Mouse (Mus musculus): ENCODE measurements around the gene Asb16.

Asb16 gene

DNA sequence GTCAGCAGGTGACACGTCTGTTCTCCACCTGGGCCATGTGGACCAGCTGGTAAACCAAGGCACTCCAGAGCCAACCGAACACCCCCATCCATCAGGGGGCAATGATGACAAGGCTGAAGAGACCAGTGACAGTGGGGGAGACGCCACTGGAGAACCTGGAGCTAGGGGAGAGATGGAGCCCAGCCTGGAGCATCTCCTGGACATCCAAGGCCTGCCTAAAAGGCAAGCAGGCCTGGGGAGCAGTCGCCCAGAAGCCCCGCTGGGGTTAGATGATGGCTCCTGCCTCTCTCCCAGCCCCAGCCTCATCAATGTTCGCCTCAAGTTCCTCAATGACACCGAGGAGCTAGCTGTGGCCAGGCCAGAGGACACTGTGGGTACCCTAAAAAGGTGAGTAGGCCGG lies 18.9 kb downstream of the Asb16 start:
- no peak for DNase-seq (ENCODE audit: low spot score)

DNA sequence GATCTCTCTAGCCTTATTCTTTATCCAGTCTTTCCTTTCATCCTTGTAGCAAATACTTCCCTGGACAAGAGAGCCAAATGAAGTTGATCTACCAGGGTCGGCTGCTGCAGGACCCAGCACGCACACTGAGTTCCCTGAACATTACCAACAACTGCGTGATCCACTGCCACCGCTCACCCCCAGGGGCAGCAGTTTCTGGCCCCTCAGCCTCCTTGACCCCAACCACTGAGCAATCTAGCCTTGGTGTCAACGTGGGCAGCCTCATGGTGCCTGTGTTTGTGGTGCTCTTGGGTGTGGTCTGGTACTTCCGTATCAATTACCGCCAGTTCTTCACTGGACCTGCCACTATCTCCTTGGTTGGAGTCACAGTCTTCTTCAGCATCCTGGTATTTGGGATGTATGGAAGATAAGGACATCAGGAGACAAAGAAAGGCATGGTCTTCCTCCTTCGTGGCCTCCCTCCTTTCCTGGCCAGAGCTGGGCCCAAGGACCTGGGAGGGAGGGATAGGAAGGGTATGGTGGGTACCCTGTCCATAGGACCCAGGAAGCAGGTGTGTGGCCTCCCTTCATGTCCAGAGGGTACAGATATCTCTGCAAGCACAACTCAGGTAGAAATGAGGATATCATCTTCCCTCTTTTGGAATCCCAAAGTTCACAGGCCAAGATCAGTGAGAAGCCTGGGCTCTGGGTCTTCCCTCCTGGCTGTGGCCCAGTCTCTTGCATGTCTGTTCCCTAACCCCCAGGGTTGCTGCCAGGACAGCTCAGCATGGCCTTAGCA lies 19.7 kb downstream of the Asb16 start:
- DNase-seq (ENCODE audit: low spot score) = no peak

DNA sequence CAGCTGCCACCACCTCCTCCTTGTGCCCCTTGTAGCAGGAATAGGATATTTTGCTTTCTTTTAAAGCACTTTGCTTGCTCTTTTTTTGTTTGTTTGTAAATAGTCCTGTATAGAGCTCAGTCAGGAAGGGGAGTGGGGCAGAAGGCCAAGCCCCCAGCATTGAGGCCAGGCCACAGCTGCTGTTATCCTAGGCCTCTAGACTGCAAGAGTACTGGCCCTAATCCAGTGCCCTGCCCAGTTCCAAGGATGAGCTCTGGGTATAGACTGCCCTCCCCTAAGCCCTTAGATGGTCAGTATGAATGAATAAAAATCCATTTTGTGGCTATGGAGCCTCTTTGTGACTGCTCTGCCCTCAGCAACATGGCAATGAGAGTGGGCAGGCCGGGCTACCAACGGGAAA lies 20.4 kb downstream of the Asb16 start:
- no peak for DNase-seq (ENCODE audit: low spot score)

DNA sequence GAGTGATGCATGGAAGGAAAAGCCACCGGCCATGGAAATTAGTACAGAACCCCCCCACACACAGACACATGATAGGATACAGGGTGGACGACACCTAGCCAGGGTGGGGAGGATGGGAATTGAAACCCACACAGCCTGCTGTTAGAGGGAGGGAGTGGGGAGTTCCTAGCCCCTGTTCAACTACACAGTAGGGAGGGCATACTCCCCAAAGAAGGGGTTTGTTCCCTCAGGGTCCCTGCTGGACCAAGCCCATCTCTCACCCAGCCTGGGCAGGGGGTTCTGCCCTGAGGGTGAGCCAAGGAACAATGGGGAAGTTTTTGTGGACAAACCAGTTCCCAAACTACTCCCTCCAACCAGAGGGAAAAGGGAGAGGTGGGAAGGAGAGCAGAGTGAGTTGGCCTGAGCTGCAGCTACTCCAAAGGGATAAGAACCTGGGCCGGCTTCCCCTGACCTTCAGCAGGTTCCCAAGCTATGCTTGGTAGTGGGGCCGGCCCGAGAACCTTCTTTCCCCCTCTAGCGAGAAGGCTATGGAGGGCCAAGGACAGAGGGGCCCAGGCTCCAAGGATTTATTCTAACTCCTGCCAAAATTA lies 21.1 kb downstream of the Asb16 start:
- DNase-seq (ENCODE audit: low spot score) = no peak

DNA sequence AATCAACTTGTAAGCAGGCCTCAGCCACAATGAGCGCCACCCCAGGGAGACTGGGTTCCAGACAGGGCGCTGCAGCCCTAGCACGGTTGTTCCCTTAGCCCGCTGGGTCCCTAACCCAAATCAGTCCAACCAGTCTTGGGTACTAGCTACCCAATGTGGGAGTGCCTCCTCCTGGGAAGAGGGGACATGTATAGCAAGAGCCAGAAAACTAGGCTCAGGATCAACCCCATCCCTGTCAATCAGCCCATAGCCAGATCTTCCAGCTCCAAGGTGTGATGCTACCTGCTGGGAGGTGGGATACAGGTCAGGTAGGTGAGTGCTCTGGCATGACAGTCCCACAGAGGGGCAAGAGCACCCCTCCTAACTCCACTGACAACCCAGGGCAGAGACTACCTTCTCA lies 21.6 kb downstream of the Asb16 start:
- DNase-seq (ENCODE audit: low spot score) = no peak

DNA sequence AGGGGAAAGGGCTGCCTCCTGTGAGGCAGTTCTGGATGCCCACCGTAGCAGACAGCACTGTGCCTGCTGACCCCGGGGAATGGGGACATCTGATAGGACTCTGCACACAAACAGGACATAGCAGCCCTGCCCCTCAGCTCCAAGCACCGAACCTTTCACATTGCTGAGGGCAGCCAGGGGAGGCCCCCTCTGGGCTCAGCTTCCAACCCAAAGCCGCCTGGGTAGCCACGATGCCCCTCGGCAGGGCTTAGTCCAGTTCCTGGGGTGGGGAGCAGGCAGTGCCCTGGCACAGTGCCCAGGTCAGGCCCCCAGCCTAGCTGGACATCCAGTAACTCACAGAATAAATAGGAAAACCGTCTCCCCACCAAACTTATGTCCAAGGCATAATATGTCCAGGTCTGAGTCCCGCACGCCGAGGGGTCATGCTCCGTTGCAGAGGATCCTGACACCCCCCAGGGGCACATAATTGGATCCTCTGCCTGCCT lies 22.6 kb downstream of the Asb16 start:
- DNase-seq (ENCODE audit: low spot score) = no peak

DNA sequence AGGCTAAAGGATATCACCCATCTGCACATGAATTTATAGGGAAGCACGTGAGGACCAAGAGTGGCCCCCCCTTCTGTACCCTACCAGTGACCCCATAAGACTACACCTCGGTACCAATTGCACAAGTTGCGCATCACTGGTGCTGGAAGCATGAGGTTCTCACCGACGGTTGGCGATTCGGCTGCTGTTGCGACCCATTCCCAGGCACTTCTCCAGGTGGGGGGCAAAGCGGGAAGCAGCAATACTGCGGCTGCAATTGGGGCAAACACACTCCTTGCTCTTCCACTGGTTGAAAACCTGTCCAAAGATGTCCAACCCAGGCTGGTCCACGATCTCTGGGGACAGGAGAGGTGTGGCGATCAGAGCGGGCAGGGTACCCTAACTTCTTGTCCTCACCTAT lies 25.4 kb downstream of the Asb16 start:
- no peak for DNase-seq (ENCODE audit: low spot score)

DNA sequence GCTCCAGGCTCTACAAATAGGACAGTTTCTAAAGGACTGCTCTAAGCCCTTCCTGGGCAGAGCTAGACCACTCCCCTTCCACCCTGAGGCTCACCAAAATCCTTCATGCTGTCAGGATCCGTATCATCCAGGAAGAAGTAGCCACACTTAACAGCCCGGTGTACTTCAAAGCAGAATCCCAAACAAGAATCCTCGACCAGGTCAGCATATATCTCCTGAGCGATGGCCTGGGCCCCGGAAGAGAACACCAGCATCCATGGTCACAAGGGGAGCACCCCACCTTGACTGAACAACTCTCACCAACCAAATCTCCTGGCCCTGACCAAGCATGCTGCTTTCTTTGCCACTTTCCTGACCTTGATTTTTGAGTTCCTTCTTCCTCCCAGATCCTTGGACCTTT lies 25.9 kb downstream of the Asb16 start:
- DNase-seq (ENCODE audit: low spot score) = no peak

DNA sequence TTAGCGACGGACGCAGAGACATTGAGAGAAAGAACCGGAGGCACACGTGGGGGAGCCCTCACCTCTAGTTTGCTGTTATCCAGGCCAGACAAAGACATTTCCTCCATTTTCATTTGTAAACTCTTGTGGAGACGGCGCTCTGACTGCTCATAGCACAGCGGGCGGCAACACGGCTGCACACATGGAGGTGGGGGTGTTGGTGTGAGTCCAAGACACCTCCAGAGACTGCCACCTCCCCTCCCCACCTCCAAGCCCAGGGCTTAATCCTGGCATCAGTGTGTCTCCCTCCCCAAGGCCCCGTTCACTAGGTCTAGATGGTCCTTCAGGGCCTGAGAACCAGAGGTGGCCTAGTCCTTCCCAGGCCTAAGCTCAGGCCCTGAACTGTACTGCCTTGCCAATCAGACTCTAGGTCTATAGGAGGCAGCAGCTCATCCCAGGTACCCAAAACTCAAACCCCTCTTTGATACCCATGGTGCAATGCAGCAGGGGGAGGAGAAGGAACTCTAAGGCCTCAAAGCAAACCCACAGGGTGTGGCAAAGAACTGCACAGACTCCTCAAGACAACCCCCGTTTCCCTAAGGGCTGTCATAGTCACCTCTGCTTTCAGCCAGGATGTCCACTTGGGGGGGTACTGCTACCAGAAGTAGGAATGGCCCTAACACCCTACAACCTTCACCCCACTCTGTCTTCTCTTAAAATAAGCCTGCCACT lies 26.5 kb downstream of the Asb16 start:
- DNase-seq (ENCODE audit: low spot score) = no peak

DNA sequence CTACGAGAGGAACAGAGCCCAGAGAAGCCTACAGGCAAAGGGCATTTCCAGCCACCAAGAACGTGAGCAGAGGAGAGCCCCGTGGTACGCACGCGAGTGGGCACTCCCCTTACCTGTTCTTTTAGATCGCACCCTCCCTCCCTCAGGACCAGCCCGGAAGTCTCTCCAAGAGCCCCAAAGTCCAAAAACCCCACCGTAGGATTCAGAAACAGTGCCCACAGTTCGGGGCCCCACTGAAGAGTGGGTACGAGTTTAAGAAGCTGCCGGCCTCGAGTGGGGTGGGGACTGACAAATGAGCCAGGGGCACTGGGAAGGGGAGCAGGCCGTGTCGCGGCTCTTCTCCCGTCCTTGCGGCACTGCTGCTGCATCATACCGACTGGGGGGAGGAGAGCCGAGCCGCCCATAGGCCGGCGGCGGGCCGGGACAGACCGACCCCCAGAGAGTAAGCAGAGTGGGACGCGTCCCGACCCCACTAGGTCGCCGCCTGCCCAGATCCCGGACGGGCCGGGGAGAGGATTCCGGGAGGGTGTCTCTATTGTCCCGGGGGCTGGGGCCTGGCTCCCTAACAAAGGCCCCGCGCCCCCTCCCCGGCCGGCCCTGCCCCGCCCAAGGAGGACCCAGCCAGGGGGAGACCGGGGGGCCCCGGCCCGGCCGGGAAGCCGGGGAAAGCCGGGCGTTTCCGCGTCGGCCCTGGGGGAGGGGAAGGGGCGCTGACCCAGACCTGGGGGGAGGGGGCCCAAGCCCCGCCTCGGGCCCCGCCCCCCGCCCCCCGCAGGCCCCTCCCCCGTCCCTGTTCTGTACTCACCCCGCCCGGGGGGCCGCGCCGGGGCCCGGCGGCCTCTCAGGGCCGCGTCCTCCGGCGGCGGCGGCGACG lies 27.3 kb downstream of the Asb16 start:
- DNase-seq (ENCODE audit: low spot score) = peak; percentile 80

DNA sequence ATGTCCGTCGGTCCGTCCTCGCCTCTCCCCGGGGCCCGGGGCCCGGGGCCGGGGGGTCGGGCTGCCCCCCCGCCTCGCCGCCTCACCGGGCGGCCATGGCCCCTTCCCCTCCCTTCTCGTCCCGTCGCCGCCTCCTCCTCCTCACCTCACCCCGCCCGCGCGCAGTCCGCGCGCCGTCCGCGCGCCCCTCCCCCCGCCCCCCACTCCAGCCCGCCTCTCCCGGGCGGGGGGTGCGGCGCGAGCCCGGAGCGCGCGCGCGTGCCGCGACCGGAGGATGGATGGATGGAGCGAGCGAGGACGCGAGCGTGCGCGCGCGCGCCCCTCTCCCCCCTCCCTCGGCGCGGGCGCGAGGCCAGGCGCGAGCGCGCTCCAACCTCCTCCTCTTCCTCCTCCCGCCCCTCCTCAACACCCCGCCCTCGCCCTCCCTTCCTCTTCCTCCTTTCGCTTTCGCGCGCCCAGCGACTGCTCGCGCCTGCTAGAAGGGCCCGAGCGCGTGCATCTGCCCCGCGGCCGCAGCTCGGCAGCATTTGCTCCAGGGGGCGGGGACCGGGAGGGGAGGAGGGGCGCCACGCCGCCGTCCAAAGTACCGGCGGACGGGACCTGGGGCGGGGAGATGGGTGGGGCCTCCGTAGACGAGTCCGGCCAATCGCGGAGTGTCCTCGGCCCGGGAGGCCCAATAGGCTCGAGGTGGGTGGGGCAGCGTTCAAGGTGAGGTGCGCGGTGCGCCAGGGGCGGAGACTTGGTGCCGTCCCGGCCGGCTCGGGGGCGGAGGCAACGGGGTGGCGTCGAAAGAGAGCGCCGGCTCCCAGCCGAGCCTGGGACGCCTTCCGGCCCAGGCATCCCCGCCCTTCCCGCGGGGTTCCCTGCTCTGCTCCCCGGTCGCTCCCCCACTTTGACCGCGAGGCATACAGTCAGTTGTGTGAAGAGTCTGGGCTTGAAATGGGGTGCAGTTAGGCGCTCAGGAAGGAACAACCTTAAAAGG lies 28.2 kb downstream of the Asb16 start, which contains the start of gene Atxn7l3:
Atxn7l3 (minus strand) TSS at position 141 of the 982 bp plus-strand sequence.
- peak; percentile 99 for DNase-seq (ENCODE audit: low spot score)

DNA sequence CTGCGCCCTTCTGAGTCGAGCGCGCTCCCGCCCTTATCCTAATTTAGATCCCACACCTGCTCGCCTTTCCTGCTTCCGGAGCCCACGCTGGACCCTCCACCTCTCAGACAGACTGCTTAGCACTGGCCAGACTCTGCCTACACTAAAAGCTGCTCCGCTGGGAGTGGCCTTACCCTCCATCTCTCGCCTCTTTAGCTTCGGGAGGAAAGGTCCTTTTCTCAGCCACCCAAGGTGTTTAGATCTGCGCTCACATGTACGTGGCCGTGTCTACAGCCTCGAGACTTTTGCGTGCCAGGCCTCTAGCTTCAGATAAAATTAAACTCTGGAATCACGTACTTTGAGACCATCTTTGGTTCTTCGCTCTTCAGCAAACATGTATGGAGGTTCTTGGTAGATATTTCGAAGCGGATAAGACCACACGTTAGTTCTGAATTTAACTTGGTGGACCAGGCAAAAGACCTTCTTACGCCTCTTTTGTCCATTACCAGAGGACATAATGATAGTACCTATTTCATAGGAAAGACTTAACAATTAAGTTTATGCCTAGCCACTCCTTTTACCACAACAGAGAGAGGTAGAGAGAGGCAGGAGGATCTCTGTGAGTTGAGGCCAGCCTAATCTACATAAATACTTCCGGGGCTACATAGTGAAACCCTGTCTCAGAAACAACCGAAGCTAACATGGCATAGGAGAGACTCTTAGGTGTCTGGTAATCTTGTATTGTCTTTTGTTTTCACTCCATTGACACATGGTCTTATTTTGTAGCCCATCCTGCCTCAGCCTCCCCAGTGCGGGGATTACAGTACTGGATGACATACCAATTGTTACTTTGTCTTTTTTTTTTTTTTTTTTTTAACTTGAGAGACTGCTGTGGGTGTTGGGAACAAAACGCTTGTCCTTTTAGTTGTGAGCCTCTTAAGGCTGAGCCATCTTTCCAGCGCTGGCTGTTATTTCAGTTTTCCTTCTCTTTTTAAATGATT lies 29.3 kb downstream of the Asb16 start:
- DNase-seq (ENCODE audit: low spot score) = peak; percentile 45

DNA sequence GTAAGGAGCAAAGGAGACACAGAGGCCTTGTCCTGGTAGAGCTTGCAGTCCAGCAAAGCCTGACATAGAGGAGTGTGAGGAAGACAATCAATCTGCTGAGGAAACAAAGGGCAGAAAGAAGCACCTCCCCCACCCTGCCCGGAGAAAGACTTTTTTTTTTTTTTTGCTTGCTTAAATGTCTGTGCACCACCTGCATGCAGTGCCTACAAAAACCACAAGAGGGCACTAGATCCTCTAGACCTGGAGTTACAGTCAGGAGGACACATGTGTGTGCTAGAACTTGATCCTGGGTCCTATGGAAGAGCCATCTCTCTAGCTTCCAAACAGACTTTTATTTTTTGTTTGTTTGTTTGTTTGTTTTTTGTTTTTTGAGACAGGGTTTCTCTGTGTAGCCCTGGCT lies 31.3 kb downstream of the Asb16 start:
- DNase-seq (ENCODE audit: low spot score) = peak; percentile 82

DNA sequence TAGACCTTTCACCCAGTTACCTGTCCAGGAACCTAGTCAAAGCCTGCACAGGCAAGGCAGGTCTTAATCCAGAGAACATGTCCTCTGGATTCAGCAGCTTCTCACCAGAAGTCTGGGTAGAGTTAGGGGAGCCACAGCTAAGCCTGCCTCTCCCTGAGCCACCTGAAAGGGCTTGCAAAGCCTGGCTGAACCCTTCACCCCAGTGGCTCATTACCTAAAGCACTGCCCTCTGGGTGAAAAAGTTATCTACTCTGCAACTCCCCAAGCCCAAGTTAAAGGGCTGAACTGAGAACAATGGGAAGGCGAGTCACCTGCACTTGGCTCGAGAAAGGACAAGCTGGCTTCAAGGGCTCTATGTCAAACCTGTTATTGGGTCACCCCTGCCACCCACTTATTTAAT lies 35.6 kb downstream of the Asb16 start:
- DNase-seq (ENCODE audit: low spot score) = no peak

DNA sequence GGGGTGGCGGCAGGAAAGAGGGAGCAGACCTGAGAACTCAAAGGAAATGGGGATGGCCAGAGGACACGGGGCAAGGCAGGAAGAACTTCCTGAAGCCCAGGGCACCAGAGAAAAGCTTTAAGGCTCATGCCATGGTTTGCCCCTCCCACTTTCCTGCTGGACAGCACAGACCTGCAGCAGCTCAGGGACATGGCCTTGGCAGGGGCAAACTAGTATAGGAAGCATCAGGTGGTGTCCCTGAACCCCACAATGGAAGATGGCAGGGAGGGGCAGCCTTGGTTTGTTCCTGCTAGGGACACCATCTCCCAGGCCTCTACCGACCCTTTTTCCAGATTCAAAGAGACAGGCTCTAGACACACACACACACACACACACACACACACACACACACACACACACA lies 36.8 kb downstream of the Asb16 start:
- DNase-seq (ENCODE audit: low spot score) = no peak

DNA sequence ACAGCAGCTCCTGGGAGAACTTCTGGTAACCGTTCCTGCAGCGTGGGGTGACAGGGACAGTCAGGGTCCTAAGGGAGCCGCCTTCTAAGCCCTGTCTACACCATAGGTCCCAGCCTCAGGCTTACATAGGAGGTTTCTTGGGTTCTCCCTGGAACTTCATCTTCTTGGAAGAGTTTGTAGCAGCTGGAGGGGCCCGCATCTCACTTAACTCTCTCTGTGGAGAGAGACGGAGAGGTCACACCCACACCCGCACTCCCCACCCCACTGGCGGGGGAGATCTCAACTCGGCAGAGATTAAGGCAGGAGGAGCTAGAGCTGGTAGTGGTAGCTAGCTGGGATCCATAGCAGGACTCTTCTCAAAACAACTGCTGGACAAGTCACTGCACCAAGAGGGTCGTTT lies 39.6 kb downstream of the Asb16 start:
- no peak for DNase-seq (ENCODE audit: low spot score)

DNA sequence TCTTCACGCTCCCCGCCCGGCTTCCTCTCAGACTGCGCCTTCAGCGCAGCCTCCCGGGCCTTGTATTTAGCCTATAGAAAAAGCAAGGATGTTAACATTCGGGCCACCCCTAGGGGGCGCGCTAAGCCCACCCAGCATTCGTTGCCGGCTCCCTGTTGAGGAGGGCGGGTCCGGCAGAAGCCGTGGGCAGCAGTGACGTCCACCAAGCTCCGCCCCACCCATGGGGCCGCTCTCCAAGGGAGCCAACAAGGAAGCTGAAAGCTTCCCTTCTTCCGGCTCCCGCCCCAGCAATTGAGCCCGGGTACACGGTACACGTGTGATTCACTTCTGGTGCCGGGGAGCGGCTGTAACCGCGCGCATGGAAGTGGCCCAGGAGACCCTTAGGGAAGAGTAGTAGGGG lies 40.4 kb downstream of the Asb16 start:
- peak; percentile 97 for DNase-seq (ENCODE audit: low spot score)

DNA sequence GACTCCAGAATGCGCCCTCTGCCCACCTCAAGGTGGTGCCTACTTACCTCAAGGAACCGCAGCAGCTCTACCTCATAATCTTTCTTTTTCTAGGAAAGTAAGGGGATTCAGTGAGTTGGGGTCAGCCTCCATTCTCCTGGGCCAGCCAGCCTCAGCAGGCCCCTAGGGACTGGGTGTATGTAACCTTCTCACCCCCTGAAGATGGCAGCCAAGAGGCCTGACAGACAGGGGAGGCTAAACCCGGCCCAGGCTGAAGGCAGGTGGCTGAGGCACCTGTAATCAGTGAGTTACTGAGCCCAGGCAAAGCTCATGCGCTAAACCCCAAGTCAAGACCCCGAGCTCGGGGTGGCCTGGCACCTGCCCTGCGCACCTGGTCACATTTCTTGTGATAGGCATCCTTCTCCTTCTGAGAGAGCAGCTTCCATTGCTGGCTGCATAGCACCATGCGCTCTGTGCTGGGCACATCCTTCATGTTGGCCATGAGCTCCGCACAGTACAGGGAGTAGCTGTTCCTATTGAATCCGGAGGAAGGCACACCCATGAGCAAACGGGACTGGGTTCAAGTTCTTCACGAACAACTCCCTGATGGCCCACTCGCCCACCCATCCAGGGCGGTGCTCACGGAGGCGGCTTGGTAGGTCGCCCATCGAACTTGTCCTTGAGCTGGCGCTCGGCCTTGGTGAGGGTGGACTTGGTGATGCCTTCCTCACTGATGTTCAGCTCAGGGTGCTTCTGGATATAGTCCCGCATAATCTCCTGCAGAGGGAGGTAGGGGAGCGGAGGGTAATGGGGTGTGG lies 41.5 kb downstream of the Asb16 start:
- DNase-seq (ENCODE audit: low spot score) = no peak

All from embryo, embryonic 10.5 days (tissue).